Mouse (Mus musculus): ENCODE measurements around the gene Calml3.
A peak's percentile ranks its signal among the peaks of the same experiment; 100 is the strongest.

Calml3 gene

DNA sequence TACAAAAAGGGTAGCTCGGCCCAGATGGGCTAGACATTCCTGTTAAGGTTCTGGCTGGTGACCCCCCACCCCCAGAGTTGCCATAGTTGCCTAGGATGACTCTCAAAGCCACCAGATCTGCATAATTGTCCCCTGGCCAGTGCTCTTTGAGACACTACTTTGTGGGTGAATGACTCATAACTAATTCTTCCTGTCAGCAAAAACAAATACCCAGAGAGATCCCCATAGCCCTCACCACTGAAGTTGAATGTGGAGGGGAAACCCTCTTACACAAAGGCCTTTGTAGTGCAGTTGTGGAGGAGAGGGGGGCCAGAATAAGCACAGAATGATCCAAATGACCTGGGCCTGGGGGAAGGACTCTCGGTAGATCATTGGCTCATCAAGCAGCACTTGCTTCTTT, 21.6 kb downstream of the Calml3 start:
- no peak for DNase-seq (ENCODE audit: low read depth, low spot score)

DNA sequence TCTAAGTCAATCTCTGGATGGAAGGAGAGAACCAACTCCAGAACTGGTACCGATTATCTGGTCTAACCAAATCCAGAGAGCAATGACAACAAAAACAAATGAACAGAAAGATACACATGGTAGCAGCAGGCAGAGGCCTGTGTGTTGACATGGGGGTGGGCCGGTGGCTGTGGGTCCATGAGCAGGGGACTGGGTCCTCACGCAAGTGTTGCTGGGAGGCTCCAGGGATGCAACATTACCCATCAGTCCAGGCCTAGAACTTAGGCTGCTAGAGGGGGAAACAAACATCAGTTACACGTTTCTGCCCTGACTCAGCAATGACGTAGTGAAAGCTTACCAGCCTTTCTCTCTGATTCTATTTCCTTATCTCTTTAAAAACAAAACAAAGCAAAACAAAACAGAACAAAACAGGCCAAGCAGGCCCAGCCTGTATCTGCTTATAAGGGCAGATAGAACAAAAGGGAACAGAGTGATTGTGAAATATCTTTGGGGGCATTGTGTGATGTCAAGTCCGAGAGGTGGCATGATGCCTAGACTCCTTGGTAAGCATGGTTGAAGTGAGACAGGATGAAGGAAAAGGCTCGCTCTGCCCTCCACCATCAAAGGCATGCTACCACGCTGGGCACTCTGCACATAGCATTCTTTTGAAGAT, 24.4 kb downstream of the Calml3 start:
- DNase-seq (ENCODE audit: low read depth, low spot score) = no peak

DNA sequence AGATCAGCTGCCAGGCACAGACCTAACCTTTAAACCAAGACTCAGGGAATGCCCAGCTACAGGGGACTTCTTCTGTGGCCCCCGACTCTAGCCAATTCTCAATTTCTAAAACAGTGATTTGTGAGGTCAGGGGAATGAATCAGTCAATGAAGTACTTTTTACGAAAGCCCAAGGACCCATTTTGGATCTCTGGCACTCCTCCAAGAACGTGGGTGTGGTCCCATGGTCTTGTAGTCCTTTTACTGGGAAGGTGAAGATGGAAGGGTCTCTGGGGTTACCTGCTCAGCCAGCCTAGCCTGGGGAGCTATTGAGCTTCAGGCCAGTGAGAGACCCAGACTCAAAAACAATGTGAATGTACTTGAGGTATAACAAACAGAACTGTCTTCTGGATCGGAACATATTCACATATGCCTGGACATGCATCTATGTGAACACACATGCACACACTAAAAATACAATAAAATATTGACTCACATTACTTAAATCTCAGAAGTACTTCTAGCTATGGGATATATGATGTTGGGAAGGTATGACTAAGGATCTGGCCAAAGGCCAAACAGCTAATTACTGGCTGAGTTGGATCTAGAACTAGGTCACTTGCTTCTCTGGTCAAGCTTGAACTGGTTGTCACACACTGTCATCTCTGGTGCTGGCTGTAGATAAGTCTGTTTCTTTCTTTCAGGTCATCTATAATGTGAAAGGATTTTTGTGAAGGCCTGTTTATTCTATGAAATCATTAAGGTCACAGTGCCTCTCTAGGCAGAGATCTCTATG, 25.3 kb downstream of the Calml3 start:
- no peak for DNase-seq (ENCODE audit: low read depth, low spot score)

DNA sequence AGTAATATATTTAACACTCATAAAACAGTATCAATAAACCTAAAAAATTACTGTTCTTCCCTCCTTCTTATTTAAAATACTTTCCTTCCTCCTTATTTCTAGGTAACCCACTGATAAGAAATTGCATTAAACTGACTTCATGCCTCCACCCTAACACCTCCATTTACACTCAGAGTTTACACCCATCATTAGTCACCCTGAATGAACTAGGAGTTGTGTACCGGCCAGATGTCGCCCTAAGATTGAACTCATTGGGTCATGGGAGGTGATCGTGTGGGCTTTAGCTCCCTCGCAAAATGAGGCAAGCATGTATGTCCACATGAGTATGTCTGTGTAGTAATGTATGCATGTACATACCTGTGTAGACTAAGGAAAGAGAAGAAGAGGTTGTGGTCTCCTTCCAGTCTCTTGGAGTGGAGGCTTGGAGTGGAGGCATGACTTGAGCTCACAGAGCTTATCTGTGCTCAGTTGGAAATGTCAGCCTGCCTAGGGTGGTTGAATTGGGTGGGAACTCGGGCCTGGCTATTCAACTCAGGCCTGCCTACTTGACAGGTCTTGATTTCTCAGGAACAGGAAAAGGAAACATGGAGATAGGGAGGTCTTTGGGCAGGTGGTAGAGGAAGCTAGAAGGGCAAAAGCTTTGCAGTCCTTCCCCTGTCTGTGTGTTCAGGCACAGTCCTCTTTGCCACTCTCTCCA, 26.8 kb downstream of the Calml3 start:
- no peak for DNase-seq (ENCODE audit: low read depth, low spot score)

DNA sequence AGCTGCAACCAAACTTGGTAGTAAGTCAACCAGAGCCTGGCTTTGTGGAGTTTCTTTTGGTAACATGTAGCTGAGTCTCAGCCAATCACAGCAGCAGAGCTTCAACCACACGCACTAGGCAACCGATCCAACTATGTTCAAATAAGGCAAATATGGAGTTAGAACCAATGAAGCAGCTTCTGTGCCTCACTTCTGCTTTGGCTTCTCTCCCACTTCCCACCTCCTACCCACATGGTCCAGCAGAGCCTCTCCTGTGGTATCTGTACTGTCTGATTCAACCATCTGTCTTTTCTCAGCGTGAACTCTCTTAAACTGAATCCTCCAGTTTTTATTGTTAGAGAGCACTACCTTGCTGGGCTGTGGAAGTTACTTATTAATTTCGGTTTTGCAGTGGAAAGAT, 27.7 kb downstream of the Calml3 start:
- DNase-seq (ENCODE audit: low read depth, low spot score) = no peak

DNA sequence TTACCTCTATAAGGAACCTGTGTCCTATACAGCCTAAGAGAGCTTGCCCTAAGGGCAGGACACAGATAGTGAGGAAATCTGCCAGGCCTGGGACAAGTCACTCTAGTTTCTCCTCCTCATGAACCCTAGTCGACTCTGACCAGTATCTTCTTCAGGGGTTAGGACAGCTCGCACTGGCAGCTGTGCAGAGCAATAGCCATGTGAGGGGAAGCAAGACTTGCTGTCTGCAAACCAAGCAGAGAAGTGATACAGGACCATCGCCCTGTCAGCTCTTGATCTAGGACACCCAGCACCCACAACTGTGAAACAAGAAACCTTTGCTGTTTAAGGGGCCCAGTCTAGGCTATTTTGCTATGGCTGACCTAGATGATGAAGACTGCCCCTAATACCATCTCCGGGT, 29.1 kb downstream of the Calml3 start:
- no peak for DNase-seq (ENCODE audit: low read depth, low spot score)

DNA sequence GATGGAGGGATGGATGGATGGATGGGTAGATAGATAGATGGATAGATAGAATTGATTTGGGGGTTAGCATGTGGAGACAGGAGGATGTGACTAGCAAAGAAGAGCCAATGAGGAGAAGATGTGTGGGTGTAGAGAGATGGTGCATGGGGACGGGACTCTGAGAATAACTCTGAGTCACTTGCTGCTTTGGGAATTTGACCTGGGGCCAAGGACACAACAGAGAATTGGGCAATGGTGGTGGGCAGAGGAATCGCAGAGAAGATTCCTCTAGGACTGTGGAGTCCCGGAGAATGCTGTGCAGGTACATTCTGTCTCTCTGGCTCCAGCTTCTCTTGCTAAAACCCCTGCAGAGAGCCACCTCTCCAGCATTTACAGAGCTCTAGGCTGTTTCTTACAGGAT, 29.8 kb downstream of the Calml3 start:
- DNase-seq (ENCODE audit: low read depth, low spot score) = no peak

DNA sequence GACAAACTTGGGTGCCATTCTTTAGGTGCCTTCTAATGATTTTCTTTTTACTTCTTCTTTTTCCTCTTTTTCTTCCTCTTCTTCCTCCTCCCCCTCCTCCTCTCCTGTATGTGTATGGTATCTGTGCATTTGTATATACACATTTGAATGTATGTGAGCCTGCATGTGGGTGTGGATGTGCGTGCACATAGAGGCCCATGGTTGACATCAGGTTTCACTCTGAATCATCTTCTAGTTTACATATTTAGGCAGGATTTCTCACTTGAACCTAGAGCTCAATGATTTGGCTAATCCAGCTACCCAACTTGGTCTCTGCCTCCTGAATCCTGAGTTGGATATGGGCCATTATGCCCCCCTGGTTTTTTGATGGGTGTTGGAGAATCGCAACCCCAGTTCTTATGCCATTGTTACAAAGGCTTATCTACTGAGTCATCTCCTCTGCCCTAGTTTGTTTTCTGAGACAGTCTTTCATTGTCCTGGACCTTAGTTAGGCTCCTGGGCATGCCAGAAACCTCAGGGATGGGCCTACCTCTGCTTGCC, 30.9 kb downstream of the Calml3 start:
- no peak for DNase-seq (ENCODE audit: low read depth, low spot score)

DNA sequence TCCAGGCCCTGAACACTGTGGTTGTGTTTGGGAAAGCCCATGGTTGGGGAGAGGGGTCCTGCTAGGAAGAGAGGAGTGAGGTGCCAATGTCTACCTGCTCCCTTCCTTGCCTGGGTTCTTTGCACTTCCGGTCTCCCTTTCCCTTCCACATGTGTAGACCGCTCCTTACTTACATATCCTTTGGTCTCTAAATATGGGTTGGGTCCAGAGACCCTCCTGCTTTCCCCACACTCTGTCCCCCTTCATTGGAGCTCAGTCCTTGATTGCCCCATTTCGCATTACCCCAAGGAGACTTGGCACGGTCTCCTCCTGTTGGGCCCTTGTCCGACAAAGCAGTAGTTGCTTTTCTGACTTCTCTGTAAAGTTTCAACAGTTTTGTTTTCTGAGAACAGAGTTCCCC, 32.9 kb downstream of the Calml3 start:
- DNase-seq (ENCODE audit: low read depth, low spot score) = no peak

DNA sequence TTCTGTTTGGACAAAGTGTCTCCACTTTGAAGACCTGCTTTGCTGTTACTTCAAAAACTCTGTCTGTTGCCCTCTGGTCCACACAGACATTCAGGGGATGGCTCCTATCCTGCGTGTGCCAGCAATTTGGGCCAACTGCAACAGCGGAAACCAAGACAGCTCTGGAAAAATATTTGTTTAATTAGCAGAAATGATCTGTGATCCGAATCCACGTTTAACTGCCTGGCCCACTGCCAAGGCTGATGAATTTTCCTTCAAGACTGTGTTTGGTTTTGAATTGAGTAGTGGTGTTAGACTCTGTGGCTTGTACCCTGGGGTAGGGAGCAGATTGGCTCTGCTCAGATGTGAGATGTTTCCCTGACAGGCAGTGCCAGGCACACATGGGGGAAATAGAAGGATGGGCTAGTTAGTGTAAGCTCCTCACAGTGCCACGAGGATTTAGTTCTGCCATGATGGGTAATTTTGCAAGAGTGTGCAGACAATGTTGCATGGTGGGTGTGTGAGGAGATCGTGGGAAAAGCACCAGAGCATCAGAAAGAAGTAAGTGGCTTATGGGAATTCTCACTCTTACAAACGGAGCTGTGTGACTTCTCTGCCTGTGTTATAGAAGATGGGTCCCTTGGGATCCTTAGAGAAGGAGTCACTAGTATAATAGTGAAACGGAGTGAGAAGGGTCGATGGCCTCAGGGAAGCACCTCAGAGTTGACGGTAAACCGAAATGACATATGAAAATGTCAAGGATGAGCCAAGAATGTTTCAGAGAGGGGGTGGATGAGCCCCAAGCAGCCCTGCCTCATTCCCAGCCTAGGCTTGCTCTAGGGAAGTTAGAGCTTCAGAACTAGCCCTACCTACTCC, 33.7 kb downstream of the Calml3 start:
- DNase-seq (ENCODE audit: low read depth, low spot score) = no peak

DNA sequence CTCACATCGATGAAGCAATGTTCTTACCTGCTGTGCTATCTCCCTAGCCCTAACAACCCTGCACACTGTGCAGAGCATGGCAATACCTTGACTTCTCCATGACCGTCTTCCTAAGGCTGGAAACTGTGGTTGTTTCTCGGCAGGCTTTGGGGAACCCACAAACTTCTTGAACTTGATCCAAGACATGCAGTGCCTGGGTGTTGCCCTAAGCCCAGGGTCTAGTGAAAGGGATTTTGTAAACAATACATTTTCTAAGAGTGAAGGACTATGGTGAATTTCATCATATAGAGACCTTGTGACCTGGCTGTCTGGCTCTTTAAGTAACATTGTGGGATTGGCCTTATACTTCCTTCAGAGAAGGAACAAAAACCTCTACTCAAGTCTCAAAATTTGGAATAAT, 34.6 kb downstream of the Calml3 start:
- DNase-seq (ENCODE audit: low read depth, low spot score) = no peak

DNA sequence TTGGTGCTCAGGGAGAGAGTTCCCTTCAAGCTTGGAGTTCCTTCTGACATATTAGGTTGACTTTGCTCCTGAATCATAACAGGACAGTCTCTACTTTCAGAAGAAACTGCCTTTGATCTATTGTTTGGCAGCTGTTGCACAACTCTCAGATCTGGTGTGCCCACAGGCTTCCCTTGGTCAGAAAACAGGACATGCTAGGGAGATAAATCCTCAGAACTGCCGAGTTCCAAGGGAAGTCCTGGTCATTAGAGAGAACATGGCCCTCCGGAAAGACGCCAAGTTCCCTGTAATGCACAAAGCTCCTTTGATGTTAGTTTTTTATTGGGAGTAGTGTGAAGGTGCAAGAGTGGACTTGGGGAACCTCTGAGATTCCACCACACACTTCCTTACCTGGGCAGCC, 35.5 kb downstream of the Calml3 start:
- no peak for DNase-seq (ENCODE audit: low read depth, low spot score)

DNA sequence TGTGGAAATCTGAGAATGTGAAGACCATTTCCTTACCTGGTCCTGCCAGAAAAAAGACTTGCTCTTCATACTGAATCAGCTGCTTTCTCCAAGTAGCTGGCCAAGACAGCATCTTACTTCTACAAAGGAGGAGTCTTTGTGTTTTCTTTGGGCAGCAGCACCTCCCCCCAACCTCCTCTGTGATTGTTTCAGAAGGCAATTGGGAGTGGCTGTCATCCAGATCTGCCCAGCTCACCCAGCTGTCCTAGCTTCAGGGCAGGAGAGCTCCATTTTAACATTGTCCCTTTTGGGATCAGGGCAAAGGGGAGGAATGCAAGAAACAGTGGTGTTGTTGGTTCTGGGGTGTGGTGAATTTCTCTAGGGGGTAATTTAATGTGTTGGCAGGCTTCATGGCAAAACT, 37.0 kb downstream of the Calml3 start:
- DNase-seq (ENCODE audit: low read depth, low spot score) = peak; percentile 12

DNA sequence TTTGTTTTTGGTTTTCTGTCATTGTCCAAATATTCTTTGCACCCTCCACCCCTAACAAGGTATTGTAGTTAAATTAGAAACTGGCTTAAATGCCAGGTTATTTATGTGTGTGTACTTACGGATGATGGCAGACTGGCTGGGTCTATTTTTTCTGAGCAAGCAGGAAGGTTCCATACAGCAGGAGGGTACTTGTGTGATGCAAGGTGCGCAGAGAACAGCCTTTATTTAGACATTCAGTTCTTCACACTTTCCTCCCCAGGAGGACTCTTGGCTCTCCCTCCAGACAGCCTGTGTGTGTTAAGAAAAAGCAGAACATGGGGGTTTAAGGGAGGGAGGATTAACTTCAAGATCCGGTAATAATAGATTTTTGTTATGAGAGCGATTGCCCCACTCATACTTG, 38.3 kb downstream of the Calml3 start:
- DNase-seq (ENCODE audit: low read depth, low spot score) = no peak

DNA sequence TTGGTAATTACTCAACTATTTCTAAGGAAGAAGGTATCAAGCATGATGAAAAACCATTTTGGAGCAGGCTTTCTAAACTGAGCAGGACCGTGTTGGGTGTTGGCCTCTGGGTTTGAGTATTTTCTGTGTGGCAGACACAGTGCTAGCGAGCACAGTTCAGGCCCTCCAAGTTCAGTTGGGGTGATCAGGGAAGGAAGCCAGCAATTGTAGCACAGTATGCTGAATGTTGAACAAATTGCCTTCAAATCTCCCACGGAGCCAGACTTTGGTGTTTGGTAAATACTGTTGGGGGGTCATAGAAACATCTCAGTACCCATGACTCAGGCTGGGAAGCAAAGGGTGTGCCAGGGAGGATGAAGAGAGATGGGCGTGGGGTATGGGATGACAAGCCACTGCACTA, 43.0 kb downstream of the Calml3 start:
- DNase-seq (ENCODE audit: low read depth, low spot score) = no peak

DNA sequence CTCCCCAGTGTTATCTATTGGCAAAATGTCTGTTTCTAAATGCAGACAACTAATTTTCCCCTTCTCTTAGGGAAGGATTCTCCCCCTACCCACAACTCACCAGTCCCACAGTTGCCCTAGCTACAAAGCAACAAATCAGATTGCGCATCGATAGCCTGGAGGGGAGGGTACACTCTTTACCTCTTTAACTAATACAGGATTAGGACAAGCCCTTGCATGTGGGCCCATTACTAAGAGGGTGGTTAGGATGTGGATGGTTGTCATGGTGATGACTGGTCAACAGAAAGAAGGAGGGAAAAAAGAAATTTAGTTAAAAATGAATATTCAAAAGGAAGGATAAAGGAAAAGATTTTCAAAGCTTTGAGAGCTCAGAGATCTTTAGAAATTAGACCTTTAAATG, 45.8 kb downstream of the Calml3 start:
- no peak for DNase-seq (ENCODE audit: low read depth, low spot score)

DNA sequence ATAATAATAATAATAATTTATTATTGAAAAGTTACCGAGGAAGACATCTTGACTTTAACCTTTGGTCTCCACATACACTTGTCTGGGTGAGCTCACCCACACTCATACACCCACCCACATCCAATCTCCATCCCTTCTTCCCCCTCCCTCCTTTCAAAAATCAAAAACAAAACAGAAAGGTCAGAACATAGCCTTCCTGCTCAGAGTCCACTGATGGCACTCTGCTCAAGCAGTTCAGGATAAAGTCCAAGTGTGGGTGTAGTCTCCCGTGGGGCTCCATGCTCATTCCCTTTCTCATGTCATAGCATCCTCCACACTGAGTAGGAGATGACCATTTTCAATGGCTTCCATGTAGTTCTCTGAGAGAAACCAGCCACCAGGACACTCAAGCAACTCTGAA, 50.8 kb downstream of the Calml3 start:
- DNase-seq (ENCODE audit: low read depth, low spot score) = no peak
